Comparison of ENCODE assay signal across 14 mouse cellular contexts in the genomic region with DNA sequence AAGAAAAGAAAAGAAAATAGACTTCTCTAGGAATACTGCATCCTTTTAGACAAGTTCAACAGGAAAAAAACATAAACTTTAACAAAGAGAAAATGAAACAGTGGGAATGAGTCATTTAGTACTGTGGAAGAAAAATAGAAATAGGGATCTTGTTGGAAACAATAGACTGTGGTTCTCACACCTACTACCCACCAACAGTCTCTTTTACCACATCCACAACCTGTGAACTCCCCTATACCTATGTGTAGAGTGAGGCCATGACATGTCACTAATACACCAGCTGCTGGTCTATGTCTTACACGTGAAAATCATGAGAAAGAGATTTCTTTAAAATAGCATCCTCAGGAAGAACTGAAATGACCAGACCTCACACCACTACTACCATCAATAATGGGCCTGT.
"Had no signal": no experiment of that assay in that cellular context is flagged by ENCODE, and none has a peak within 500 bp of the region (broad histone marks: within the 10 kb centered on the region; RNA-seq: fewer than 3 reads in every experiment).

No protein-coding gene starts in this region.

- DNase-seq: lung, adult 18-20 months; lung, embryonic 14.5 days; lung, postnatal 10 days; lung, postnatal 4 days; midbrain, embryonic 14.5 days; retina, postnatal 1 day; right cerebral cortex, adult 18-20 months; right cerebral cortex, postnatal 25 days; right cerebral cortex, postnatal 4 days; spleen, adult 18-20 months; thymus, adult 18-20 months; thymus, postnatal 14 days; thymus, postnatal 36 days had no signal

- ATAC-seq: midbrain, embryonic 16.5 days had no signal
